Mouse (Mus musculus): Measurements from ENCODE around the gene Ehmt1. TPM values are rescaled to one million over a fixed set of nuclear protein-coding genes. Genes with fewer than 3 reads are reported as not detected.

The Ehmt1 gene
- polyA plus RNA-seq, 1 experiment from 2014 or later, result 85.4 TPM

- DNase-seq (ENCODE audit: low spot score), result no peak
- WGBS, result 77% methylated on average over 3 of the region's 3 CpGs
Observed at GRCm38 (mm10) chr2:24830614-24831013, 88.8 kb downstream of the Ehmt1 start.

GRCm38 (mm10) chr2:24809746-24810145, 109.7 kb downstream of the Ehmt1 start:
- no peak for DNase-seq (ENCODE audit: low spot score)
- H3K27me3 ChIP-seq (ENCODE audit: insufficient read depth, poor library complexity, severe bottlenecking), result no peaks in the 10 kb centered on the region
- H3K4me1 ChIP-seq, result 0 out of 2 replicates have a peak, but pooled peaks cover 3% of the 10 kb centered on the region
- peaks cover 87% of the 10 kb centered on the region for H3K36me3 ChIP-seq
- H3K9me3 ChIP-seq, result no peaks in the 10 kb centered on the region
- no peak overlapping the region for H3K27ac ChIP-seq
- 63% methylated on average over 3 of the region's 3 CpGs for WGBS
- H3K4me3 ChIP-seq, result no peak overlapping the region

More at GRCm38 (mm10) chr2:24830614-24831013, 88.8 kb downstream of the Ehmt1 start:
- no peak overlapping the region for H3K27ac ChIP-seq
- peaks cover 77% of the 10 kb centered on the region for H3K36me3 ChIP-seq
- no peaks in the 10 kb centered on the region for H3K27me3 ChIP-seq (ENCODE audit: insufficient read depth, poor library complexity, severe bottlenecking)
- no peaks in the 10 kb centered on the region for H3K9me3 ChIP-seq
- no peaks in the 10 kb centered on the region for H3K4me1 ChIP-seq
- no peak overlapping the region for H3K4me3 ChIP-seq

GRCm38 (mm10) chr2:24807691-24808090, 111.7 kb downstream of the Ehmt1 start:
- Histone ChIP-seq H3K36me3 (peaks cover 90% of the 10 kb centered on the region), H3K27ac (no peak overlapping the region), H3K4me1 (0 out of 2 replicates have a peak, but pooled peaks cover 3% of the 10 kb centered on the region), H3K9me3 (no peaks in the 10 kb centered on the region), H3K4me3 (no peak overlapping the region), H3K27me3 (ENCODE audit: insufficient read depth, poor library complexity, severe bottlenecking) (no peaks in the 10 kb centered on the region)
- no peak for DNase-seq (ENCODE audit: low spot score)
- 92% methylated on average over 10 of the region's 10 CpGs for WGBS

- no peaks in the 10 kb centered on the region for H3K27me3 ChIP-seq (ENCODE audit: insufficient read depth, poor library complexity, severe bottlenecking)
- no peaks in the 10 kb centered on the region for H3K9me3 ChIP-seq
- peaks cover 90% of the 10 kb centered on the region for H3K36me3 ChIP-seq
- 0 out of 2 replicates have a peak, but pooled peaks cover 3% of the 10 kb centered on the region for H3K4me1 ChIP-seq
- WGBS, result 91% methylated on average over 3 of the region's 3 CpGs
- H3K4me3 ChIP-seq, result no peak overlapping the region
- no peak for DNase-seq (ENCODE audit: low spot score)
- no peak overlapping the region for H3K27ac ChIP-seq
Observed at GRCm38 (mm10) chr2:24807036-24807435, 112.4 kb downstream of the Ehmt1 start.

- H3K36me3 ChIP-seq, result peaks cover 92% of the 10 kb centered on the region
- H3K4me3 ChIP-seq, result no peak overlapping the region
- 80% methylated on average over 6 of the region's 6 CpGs for WGBS
- no peak overlapping the region for H3K27ac ChIP-seq
- no peaks in the 10 kb centered on the region for H3K27me3 ChIP-seq (ENCODE audit: insufficient read depth, poor library complexity, severe bottlenecking)
- no peaks in the 10 kb centered on the region for H3K9me3 ChIP-seq
- H3K4me1 ChIP-seq, result 0 out of 2 replicates have a peak, but pooled peaks cover 3% of the 10 kb centered on the region
- no peak for DNase-seq (ENCODE audit: low spot score)
Observed at GRCm38 (mm10) chr2:24806143-24806542, 113.3 kb downstream of the Ehmt1 start.

GRCm38 (mm10) chr2:24805621-24806020, 113.8 kb downstream of the Ehmt1 start:
- no peaks in the 10 kb centered on the region for H3K27me3 ChIP-seq (ENCODE audit: insufficient read depth, poor library complexity, severe bottlenecking)
- H3K9me3 ChIP-seq, result no peaks in the 10 kb centered on the region
- H3K36me3 ChIP-seq, result peaks cover 92% of the 10 kb centered on the region
- DNase-seq (ENCODE audit: low spot score), result no peak
- no peak overlapping the region for H3K27ac ChIP-seq
- 85% methylated on average over 4 of the region's 4 CpGs for WGBS
- H3K4me1 ChIP-seq, result 0 out of 2 replicates have a peak, but pooled peaks cover 3% of the 10 kb centered on the region
- no peak overlapping the region for H3K4me3 ChIP-seq

- no peak overlapping the region for H3K4me3 ChIP-seq
- H3K9me3 ChIP-seq, result no peaks in the 10 kb centered on the region
- H3K36me3 ChIP-seq, result peaks cover 75% of the 10 kb centered on the region
- 89% methylated on average over 5 of the region's 5 CpGs for WGBS
- DNase-seq (ENCODE audit: low spot score), result no peak
- no peaks in the 10 kb centered on the region for H3K4me1 ChIP-seq
- H3K27me3 ChIP-seq (ENCODE audit: insufficient read depth, poor library complexity, severe bottlenecking), result no peaks in the 10 kb centered on the region
- no peak overlapping the region for H3K27ac ChIP-seq
Observed at GRCm38 (mm10) chr2:24796833-24797457, 122.5 kb downstream of the Ehmt1 start.

- Histone ChIP-seq H3K27ac (no peak overlapping the region), H3K27me3 (ENCODE audit: insufficient read depth, poor library complexity, severe bottlenecking) (no peaks in the 10 kb centered on the region), H3K4me1 (no peaks in the 10 kb centered on the region), H3K36me3 (peaks cover 22% of the 10 kb centered on the region), H3K4me3 (no peak overlapping the region), H3K9me3 (no peaks in the 10 kb centered on the region)
- 68% methylated on average over 4 of the region's 4 CpGs for WGBS
- no peak for DNase-seq (ENCODE audit: low spot score)
Observed at GRCm38 (mm10) chr2:24787250-24787649, 132.2 kb downstream of the Ehmt1 start.

GRCm38 (mm10) chr2:24781253-24781652, 138.2 kb downstream of the Ehmt1 start:
- Histone ChIP-seq H3K4me3 (no peak overlapping the region), H3K4me1 (no peaks in the 10 kb centered on the region), H3K27me3 (ENCODE audit: insufficient read depth, poor library complexity, severe bottlenecking) (no peaks in the 10 kb centered on the region), H3K9me3 (no peaks in the 10 kb centered on the region), H3K36me3 (no peaks in the 10 kb centered on the region), H3K27ac (no peak overlapping the region)
- no peak for DNase-seq (ENCODE audit: low spot score)
- 45% methylated on average over 4 of the region's 4 CpGs for WGBS

- H3K9me3 ChIP-seq, result no peaks in the 10 kb centered on the region
- WGBS, result 14% methylated on average over 4 of the region's 5 CpGs
- no peaks in the 10 kb centered on the region for H3K4me1 ChIP-seq
- no peak overlapping the region for H3K27ac ChIP-seq
- H3K4me3 ChIP-seq, result no peak overlapping the region
- DNase-seq (ENCODE audit: low spot score), result no peak
- no peaks in the 10 kb centered on the region for H3K27me3 ChIP-seq (ENCODE audit: insufficient read depth, poor library complexity, severe bottlenecking)
- H3K36me3 ChIP-seq, result no peaks in the 10 kb centered on the region
Observed at GRCm38 (mm10) chr2:24776831-24777230, 142.6 kb downstream of the Ehmt1 start.

GRCm38 (mm10) chr2:24775951-24776587, 143.3 kb downstream of the Ehmt1 start:
- 63% methylated on average over 11 of the region's 11 CpGs for WGBS
- no peak for DNase-seq (ENCODE audit: low spot score)
- Histone ChIP-seq H3K27me3 (ENCODE audit: insufficient read depth, poor library complexity, severe bottlenecking) (no peaks in the 10 kb centered on the region), H3K27ac (no peak overlapping the region), H3K4me1 (no peaks in the 10 kb centered on the region), H3K4me3 (no peak overlapping the region), H3K9me3 (no peaks in the 10 kb centered on the region), H3K36me3 (no peaks in the 10 kb centered on the region)

GRCm38 (mm10) chr2:24774832-24775231, 144.6 kb downstream of the Ehmt1 start:
- no peaks in the 10 kb centered on the region for H3K36me3 ChIP-seq
- H3K27ac ChIP-seq, result no peak overlapping the region
- WGBS, result 62% methylated on average over 7 of the region's 7 CpGs
- no peaks in the 10 kb centered on the region for H3K9me3 ChIP-seq
- no peak overlapping the region for H3K4me3 ChIP-seq
- DNase-seq (ENCODE audit: low spot score), result no peak
- no peaks in the 10 kb centered on the region for H3K4me1 ChIP-seq
- H3K27me3 ChIP-seq (ENCODE audit: insufficient read depth, poor library complexity, severe bottlenecking), result no peaks in the 10 kb centered on the region

GRCm38 (mm10) chr2:24770861-24771260, 148.6 kb downstream of the Ehmt1 start:
- 74% methylated on average over 4 of the region's 4 CpGs for WGBS

More at GRCm38 (mm10) chr2:24770861-24771260, 148.6 kb downstream of the Ehmt1 start:
- H3K27ac ChIP-seq, result no peak overlapping the region
- no peaks in the 10 kb centered on the region for H3K27me3 ChIP-seq (ENCODE audit: insufficient read depth, poor library complexity, severe bottlenecking)
- H3K9me3 ChIP-seq, result no peaks in the 10 kb centered on the region
- no peaks in the 10 kb centered on the region for H3K4me1 ChIP-seq
- H3K4me3 ChIP-seq, result no peak overlapping the region
- no peak for DNase-seq (ENCODE audit: low spot score)
- no peaks in the 10 kb centered on the region for H3K36me3 ChIP-seq
